Mouse (Mus musculus) liver, adult 10 weeks (tissue): ENCODE data around the gene Neurl1b. TPM values are rescaled to one million over a fixed set of nuclear protein-coding genes. Genes with fewer than 3 reads are reported as not detected.

Source experiments
- polyA plus RNA-seq: library from polyadenylated mRNA; stranded (reverse); fragments of 350-450 nt; fragmentation: Illumina TruSeq; extraction: RNeasy Lipid Tissue Mini Kit (QIAGEN cat#74804); gene quantifications from one replicate; pipeline ENCODE4 v1.2.3, GENCODE M21; 2014; ENCODE audit warnings: low read depth, low replicate concordance

Neurl1b gene
- polyA plus RNA-seq, result 0.11 TPM

DNA sequence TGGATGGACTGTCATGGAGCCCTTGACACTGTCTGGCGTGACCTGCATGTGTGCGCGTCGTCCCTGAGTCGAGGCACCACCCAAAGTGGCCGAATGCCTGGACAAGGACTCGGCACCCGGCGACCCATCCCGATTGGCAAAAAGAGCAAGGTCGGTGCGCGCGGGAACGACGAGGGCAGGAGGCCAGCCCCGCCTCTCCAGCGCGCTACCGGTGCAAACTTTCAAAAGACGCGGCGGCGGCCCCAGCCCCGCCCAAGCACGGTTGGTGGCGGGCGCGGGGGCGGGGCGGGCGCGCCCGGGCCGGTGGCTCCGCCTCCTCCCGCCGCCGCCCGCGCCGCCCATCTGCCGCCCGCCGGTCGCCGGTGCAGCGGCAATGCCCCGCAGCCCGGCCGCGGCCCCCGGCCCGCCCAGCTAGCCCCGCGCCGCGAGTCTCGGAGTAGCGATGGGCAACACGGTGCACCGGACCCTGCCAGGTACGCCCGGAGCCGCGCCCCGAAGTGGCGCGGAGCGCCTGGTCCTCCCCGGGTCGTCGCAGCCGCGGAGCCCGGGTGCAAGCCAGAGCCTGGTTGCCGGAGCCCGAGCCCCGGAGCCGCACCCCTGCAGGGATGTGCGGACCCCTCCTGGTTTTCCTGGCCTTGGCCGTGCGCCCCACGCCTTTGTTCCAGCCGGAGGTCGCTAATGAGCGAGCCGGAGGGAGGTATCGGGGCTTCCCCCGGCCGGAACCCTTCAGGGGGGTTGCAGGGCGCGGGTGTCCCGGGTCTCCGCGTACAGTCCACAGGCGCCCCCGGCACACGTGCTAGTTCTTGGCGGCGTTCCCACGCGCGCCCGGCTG is at the start of gene Neurl1b:
Gene Neurl1b (plus strand): TSS at position 307 of the 832 bp plus-strand sequence.

Other genes with a start within 250 kb of the Neurl1b start
- gene Pdia2, start 215.7 kb upstream of the Neurl1b start, polyA plus RNA-seq, result not detected
- not detected for gene Rgs11, start 211.9 kb upstream of the Neurl1b start, polyA plus RNA-seq
- gene Arhgdig, start 207.0 kb upstream of the Neurl1b start, polyA plus RNA-seq, result not detected
- 20.3 TPM for gene Fam234a, start 170.6 kb upstream of the Neurl1b start, polyA plus RNA-seq
- 24.8 TPM for gene Luc7l, start 161.9 kb upstream of the Neurl1b start, polyA plus RNA-seq
- gene Ergic1, start 146.7 kb downstream of the Neurl1b start, polyA plus RNA-seq, result 32.7 TPM
- 82.2 TPM for gene Dusp1, start 147.3 kb downstream of the Neurl1b start, polyA plus RNA-seq
- gene Atp6v0e, start 248.4 kb downstream of the Neurl1b start, polyA plus RNA-seq, result 27.1 TPM